Mouse (Mus musculus) right cerebral cortex, adult 18-20 months (tissue): ENCODE measurements around the gene Rab37.

Experiments used
- DNase-seq: peaks from one replicate; pipeline ENCODE4 v3.0.0; 2022; ENCODE audit warnings: mixed read lengths

The Rab37 gene

DNA sequence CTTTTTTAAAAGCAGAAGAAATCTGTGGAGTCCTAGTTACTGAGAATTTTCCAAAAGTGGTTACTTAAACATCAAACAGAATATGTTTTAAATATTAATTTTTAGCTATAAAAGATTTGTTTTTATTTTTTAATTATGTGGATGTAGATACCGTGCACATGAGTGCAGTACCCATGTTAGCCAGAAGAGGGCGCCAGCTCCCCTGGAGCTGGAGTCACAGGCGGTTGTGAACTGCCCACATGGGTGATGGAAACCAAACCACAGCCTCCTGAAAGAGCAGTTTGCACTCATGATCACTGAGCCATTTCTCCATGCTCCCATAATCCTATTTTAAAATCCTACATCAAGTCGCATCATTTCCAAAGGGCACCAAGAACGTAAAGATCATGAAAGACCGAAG is 1.4 kb upstream of the Rab37 start:
- no peak for DNase-seq

DNA sequence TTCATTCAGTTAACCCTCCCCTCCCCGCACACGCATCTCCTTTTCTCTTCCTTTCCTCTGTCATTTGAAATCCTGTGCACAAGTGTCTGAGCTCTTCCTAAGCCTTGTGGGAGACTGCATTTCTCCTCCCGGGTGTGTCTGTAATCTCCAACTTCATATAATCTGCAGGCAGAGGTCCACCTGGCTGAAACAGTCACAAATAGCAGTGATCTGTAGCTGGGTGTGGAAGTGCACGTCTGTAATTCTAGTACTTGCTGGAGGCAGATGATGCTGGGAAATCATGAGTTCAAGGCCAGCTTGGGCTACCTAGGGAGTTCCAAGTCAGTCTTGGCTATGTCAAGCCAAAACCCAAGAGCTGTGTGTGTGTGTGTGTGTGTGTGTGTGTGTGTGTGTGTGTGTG is 909 bp downstream of the Rab37 start:
- no peak for DNase-seq

DNA sequence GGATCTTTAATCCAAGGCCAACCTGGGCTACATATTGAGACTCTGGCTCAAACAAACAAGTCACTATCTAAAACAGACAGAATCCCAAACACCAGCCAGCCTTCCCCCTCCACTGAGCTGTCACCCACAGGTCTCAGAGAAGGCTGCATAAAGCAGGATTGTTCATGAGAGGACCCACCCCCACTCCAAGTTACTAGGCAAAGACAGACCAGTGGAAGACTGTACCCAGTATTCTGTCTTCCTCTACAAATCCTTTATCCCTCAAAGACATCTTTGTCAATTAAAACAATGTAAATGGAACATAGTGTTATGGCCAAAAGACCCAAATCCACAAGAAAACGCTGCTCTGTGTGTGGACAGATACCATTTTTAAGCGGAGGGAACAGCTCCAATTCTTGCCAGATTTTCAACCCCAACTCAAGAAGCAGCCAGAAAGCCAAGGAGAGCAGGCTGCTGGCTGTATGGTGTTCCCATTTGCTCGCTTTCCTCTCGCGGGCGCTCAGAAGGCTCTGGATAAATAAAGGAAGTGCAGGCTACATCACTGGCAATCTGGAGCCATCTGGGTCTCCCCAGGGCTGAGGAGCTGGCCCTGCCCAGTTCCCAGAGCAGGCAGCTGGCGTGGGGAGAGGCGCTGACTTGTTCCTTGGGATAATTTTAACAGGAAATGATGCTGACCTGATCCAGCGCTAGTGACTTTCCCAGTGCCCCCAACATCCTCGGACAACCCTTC is 7.1 kb downstream of the Rab37 start:
- DNase-seq: no peak

- no peak for DNase-seq
These were observed 8.1 kb downstream of the Rab37 start for GRCm38 (mm10) chr11:115099241-115099840.

GRCm38 (mm10) chr11:115100032-115100621 is 8.9 kb downstream of the Rab37 start:
- DNase-seq: no peak

DNA sequence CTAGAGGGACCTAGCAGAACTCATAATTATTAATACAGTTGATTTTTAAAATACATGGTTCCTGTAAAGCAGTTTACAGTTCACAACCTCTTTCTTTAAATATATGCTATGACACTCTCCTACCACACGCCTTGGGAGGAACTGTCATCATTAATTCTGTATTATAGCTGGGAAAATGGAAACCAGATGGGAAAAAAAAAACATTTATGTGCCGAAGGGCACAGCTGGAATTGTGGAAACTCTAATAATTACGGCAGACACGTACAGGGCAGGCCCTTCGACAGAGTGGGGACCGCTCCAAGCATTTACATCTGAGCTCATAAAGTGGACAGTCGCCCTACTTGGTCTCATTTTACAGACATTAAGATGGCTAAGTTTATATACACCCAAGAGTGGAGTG is 9.5 kb downstream of the Rab37 start:
- no peak for DNase-seq

GRCm38 (mm10) chr11:115101615-115102051 is 10.4 kb downstream of the Rab37 start:
- no peak for DNase-seq

GRCm38 (mm10) chr11:115102116-115102515 is 10.9 kb downstream of the Rab37 start:
- DNase-seq: no peak

GRCm38 (mm10) chr11:115103470-115104413 is 12.5 kb downstream of the Rab37 start:
- no peak for DNase-seq

- no peak for DNase-seq
These were observed 13.7 kb downstream of the Rab37 start for GRCm38 (mm10) chr11:115104769-115105563.

DNA sequence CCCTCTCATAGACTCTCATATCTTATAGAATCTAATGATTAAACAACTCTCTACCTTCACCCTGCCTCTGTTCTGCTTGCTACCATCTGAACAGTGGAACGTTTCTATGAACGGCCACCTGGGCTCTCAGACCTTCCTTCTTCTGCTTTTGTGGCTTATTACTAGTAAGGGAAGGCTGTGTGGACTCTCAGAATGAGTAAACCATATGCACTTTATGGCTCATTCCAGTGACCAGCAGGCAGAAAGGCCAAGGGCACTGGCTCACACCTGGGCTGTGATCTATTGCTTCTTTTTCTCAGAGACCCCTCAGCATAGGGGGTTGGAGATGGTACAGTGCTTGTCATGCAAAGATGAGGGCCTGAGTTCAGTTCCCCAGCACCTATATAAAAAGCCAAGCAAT is 15.4 kb downstream of the Rab37 start:
- DNase-seq: no peak

- DNase-seq: no peak
These were observed 16.2 kb downstream of the Rab37 start for GRCm38 (mm10) chr11:115107403-115107916.

DNA sequence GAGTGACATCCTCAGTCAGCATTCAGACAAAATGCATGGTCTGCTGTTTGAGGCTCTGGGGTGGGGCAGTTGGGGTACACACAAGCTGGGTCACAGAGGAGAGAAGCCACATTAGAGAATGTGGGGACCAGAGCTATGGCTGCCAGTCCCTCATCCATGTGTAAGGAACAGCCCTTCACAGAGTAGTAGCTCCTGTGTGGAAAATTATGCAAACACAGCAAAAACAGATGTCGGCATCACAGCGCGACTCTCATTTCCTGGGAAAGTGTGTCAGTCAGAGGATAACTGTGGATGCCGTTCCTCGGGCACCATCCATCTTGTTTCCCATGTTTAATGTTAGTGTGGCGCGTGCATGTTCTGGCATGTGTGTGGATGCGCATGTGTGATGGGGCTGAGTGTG is 16.9 kb downstream of the Rab37 start:
- no peak for DNase-seq

- DNase-seq: no peak
These were observed 19.0 kb downstream of the Rab37 start for GRCm38 (mm10) chr11:115110271-115110670.

DNA sequence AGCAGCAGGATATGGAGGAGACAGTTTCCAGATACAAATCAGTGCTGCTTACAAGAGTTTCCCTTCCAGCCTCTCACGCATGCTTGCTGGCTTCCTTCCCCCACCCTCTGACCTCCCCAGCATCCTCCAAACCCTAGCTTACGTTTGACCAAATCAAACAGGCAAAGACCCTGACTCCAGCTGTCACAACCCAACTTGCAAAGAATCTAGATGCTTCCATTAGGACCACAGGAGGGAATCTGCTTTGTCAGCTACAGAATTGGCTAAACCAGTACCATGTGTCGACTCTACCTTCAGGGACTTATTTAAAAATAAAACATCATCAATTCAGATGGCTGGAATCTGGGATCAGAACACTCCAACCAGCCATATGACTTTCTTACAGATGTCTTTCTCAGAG is 21.0 kb downstream of the Rab37 start:
- no peak for DNase-seq

GRCm38 (mm10) chr11:115119409-115119808 is 28.2 kb downstream of the Rab37 start:
- DNase-seq: no peak

GRCm38 (mm10) chr11:115128483-115128882 is 37.3 kb downstream of the Rab37 start:
- DNase-seq: no peak

DNA sequence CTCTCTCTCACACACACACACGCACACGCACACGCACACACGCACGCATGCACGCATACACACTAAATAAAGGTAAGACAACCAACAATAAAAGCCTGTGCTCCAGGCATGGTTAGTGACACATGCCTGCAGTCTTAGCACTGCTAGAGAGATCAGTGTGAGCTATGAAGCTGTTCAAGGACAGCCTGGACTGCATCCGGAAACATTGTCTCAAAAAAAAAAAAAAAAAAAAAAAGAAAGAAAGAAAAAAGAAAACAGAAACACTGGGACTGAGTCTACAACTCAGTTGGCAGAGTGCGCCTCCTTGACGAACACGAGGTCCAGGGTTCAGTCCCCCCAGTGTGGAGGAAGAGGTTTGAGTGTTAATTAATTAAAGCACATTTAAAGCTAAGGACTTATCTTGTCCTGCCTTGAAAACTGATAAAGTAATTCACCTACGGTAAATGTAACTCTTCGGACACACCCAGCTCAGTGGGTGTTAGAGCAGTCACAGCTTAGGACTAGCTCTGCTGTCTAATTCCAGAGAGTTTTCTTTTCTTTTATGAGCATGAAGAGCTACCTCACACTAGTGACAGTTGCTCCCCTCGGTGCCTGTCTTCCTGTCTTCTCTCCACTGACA is 38.4 kb downstream of the Rab37 start:
- DNase-seq: no peak

GRCm38 (mm10) chr11:115131768-115132381 is 40.6 kb downstream of the Rab37 start:
- no peak for DNase-seq

DNA sequence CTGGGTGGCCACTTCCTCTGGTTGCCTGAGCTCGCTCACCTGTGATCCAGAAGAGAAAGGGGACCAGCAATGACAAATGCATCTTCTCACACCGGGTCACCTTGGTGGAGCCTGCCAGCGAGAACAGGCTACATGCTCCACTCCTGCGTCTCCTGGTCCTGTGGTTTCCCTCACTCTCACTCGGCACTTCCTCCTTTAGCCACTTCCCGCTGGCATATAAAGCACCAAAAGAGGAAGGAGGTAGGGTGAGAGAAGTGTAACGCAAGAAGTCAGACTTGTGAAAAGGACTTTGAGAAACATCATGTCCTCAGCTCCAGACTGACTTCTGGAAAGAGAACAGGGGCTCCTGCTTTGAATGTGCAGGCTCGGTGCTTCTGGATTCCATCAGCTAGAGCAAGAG is 42.6 kb downstream of the Rab37 start, which contains the start of gene Cd300lf:
Gene Cd300lf (minus strand): TSS at position 193 of the 400 bp plus-strand sequence.
- no peak for DNase-seq
